Mouse (Mus musculus): ENCODE results near the gene Tnfrsf25.

DNA sequence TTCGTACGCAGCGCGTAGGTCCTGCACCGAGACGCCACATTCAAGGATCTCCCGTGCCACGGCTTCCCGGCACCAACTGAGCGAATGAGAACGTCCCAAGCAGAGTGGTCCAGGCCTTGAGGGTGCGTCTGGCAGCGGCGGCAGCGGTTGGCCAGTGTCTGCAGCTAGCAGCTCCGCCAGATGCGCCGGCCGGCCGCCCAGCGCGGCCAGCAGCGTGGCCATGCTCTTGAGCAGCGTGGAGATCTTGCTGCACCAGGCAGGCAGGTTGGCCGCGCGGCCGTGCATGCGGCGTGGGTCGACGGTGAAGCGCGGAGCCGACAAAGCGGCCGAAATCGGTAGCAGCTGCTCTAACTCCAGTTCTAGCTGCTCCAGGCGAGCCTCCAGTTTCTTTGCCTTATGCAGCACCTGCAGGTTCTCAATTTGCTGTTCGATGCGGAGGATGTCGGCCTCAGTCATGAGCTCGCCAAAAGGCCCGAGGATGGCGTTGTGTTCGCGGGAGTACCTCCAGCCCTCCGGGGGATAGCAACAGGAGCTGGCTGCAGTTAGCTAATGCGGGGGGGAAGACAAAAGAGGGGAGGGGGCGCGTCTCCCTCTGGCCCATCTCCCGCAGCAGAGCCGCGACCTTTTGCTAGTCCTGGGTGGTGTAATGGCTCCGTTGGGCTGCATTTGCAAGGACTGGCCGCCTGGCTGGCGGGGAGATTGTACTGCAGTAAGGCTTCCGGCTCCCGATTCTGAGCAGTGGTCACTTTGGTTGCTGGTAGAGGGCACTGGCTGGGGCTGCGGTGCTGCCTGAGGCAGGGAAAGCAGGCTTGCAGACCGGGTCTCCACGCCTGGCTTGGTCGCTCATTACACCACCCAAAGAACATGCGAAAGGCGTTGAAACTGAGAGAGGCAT is 10.5 kb downstream of the Tnfrsf25 start:
- TF ChIP-seq POLR2A (IDR thresholded peaks at IDR 0.05; ENCODE audit: borderline replicate concordance, insufficient read depth, low read length) = no peak
- TF ChIP-seq CTCF (IDR thresholded peaks at IDR 0.05; ENCODE audit: borderline replicate concordance, insufficient read depth, low read depth, low read length) = no peak

All from cerebellum, adult 2 months (tissue).